Mouse (Mus musculus): Measurements from ENCODE around the gene Aprt.

DNA sequence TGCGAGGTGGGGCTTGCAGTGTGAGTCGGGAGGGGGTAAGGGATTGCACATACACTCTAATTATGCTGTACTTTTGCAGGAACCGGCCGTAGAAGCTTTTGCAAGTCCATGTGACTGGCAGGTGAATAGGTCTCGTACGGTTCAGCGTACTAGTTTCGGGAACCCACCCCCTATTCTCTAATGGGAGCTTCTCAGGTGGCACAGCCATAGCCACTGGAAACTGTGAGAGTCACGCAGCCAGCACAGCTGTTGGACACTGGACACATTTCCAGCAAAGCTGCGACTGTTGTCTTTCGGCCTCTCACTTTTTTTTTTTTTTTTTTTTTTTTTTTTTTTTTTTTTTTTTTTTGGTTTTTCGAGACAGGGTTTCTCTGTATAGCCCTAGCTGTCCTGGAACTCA is 30.1 kb upstream of the Aprt start:
- TF ChIP-seq POLR2A (IDR thresholded peaks at IDR 0.05; ENCODE audit: insufficient read depth, low read length), result no peak
- no peak for TF ChIP-seq EP300 (IDR thresholded peaks at IDR 0.05; ENCODE audit: insufficient read depth, low read depth, low read length)
- TF ChIP-seq CTCF (IDR thresholded peaks at IDR 0.05; ENCODE audit: low read depth, low read length), result no peak
